Mouse (Mus musculus) brain, embryonic 14.5 days (tissue): ENCODE data around the gene Osbpl5.

Source experiments
- CTCF ChIP-seq: fragments of 200-500 bp; IDR thresholded peaks from 2 replicates; pipeline ENCODE4 v1.5.1; 2012; ENCODE audit warnings: inconsistent platforms, mild to moderate bottlenecking, moderate library complexity, borderline replicate concordance; ENCODE audit not compliant: insufficient read depth, insufficient read length; ENCODE audit errors: extremely low read depth
- POLR2A ChIP-seq: fragments of 200-500 bp; IDR thresholded peaks from 2 replicates; pipeline ENCODE4 v1.6.1; 2012; ENCODE audit warnings: mild to moderate bottlenecking, inconsistent platforms, borderline replicate concordance; ENCODE audit not compliant: poor library complexity, insufficient read depth, insufficient read length, severe bottlenecking; ENCODE audit errors: extremely low read depth

DNA sequence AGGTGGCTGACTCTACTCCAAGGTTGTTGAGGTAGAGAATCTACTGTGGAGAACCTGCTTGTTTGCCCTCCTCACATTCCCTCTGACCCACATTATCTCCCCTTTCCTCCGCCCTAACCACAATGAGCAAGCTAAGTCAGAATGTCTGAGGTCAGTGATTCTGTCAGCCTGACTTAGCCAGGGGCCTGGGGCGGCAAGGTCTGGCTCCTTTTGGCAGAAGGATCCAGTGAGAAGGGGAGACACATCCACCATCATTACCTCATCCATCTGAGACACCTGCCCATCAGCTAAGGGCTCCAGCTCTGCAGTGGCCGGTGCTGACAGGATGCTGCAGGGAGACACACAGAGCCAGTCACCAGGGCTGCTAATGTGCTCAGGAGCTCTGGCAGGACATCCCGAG lies 42.0 kb upstream of the Osbpl5 start:
- no peak for TF ChIP-seq CTCF
- TF ChIP-seq POLR2A = no peak
